Mouse (Mus musculus) heart, adult 9 months (tissue): ENCODE measurements around the gene Spcs3.
A peak's percentile ranks its signal among the peaks of the same experiment; 100 is the strongest.

Experiments
- DNase-seq, 2 experiments: peaks; one replicate each; pipeline ENCODE4 v3.0.0; 2022; ENCODE audit warnings: low spot score in 2 of 2

The Spcs3 gene

GRCm38 (mm10) chr8:54508096-54508456, 21.7 kb downstream of the Spcs3 start:
- DNase-seq: no peak

GRCm38 (mm10) chr8:54507428-54508095, 22.2 kb downstream of the Spcs3 start:
- DNase-seq: peak; percentile 50 to 71

- DNase-seq: no peak
Measured at GRCm38 (mm10) chr8:54505060-54505459, 24.7 kb downstream of the Spcs3 start.

GRCm38 (mm10) chr8:54503104-54503503, 26.7 kb downstream of the Spcs3 start:
- no peak for DNase-seq

- no peak for DNase-seq
Measured at GRCm38 (mm10) chr8:54493915-54494314, 35.9 kb downstream of the Spcs3 start.

- peak in 1 of 2 experiments; percentile 19 for DNase-seq
Measured at GRCm38 (mm10) chr8:54493110-54493509, 36.7 kb downstream of the Spcs3 start.

- DNase-seq: no peak
Measured at GRCm38 (mm10) chr8:54491934-54492333, 37.9 kb downstream of the Spcs3 start.

GRCm38 (mm10) chr8:54491057-54491690, 38.6 kb downstream of the Spcs3 start:
- DNase-seq: peak; percentile 9 to 21

GRCm38 (mm10) chr8:54488437-54488836, 41.4 kb downstream of the Spcs3 start:
- DNase-seq: no peak

- DNase-seq: peak in 1 of 2 experiments; percentile 46
Measured at GRCm38 (mm10) chr8:54486555-54487273, 43.1 kb downstream of the Spcs3 start.
